Mouse (Mus musculus): ENCODE measurements around the gene Cux2.

Cux2 gene

GRCm38 (mm10) chr5:121966940-121967339 lies 83.0 kb downstream of the Cux2 start:
- DNase-seq (ENCODE audit: low read depth, low spot score): no peak

- no peak for DNase-seq (ENCODE audit: low read depth, low spot score)
Observed at GRCm38 (mm10) chr5:121962974-121963373, 86.9 kb downstream of the Cux2 start.

- no peak for DNase-seq (ENCODE audit: low read depth, low spot score)
Observed at GRCm38 (mm10) chr5:121962359-121962758, 87.5 kb downstream of the Cux2 start.

- DNase-seq (ENCODE audit: low read depth, low spot score): no peak
Observed at GRCm38 (mm10) chr5:121961256-121961655, 88.6 kb downstream of the Cux2 start.

- no peak for DNase-seq (ENCODE audit: low read depth, low spot score)
Observed at GRCm38 (mm10) chr5:121959688-121960087, 90.2 kb downstream of the Cux2 start.

GRCm38 (mm10) chr5:121958551-121958950 lies 91.4 kb downstream of the Cux2 start:
- DNase-seq (ENCODE audit: low read depth, low spot score): no peak

- no peak for DNase-seq (ENCODE audit: low read depth, low spot score)
Observed at GRCm38 (mm10) chr5:121955806-121956205, 94.1 kb downstream of the Cux2 start.

GRCm38 (mm10) chr5:121950175-121950574 lies 99.7 kb downstream of the Cux2 start:
- DNase-seq (ENCODE audit: low read depth, low spot score): no peak

GRCm38 (mm10) chr5:121949050-121949443 lies 100.9 kb downstream of the Cux2 start:
- DNase-seq (ENCODE audit: low read depth, low spot score): no peak

GRCm38 (mm10) chr5:121948302-121949049 lies 101.4 kb downstream of the Cux2 start:
- DNase-seq (ENCODE audit: low read depth, low spot score): no peak

- no peak for DNase-seq (ENCODE audit: low read depth, low spot score)
Observed at GRCm38 (mm10) chr5:121946657-121947245, 103.2 kb downstream of the Cux2 start.

- DNase-seq (ENCODE audit: low read depth, low spot score): peak; percentile 58
Observed at GRCm38 (mm10) chr5:121945819-121946218, 104.1 kb downstream of the Cux2 start.

- DNase-seq (ENCODE audit: low read depth, low spot score): no peak
Observed at GRCm38 (mm10) chr5:121944021-121944790, 105.7 kb downstream of the Cux2 start.

- DNase-seq (ENCODE audit: low read depth, low spot score): peak; percentile 35
Observed at GRCm38 (mm10) chr5:121943472-121943871, 106.4 kb downstream of the Cux2 start.

GRCm38 (mm10) chr5:121938065-121938849 lies 111.6 kb downstream of the Cux2 start:
- no peak for DNase-seq (ENCODE audit: low read depth, low spot score)

- DNase-seq (ENCODE audit: low read depth, low spot score): no peak
Observed at GRCm38 (mm10) chr5:121930261-121930660, 119.6 kb downstream of the Cux2 start.

- DNase-seq (ENCODE audit: low read depth, low spot score): no peak
Observed at GRCm38 (mm10) chr5:121928362-121929000, 121.4 kb downstream of the Cux2 start.

- peak; percentile 27 for DNase-seq (ENCODE audit: low read depth, low spot score)
Observed at GRCm38 (mm10) chr5:121926543-121926814, 123.4 kb downstream of the Cux2 start.

GRCm38 (mm10) chr5:121925751-121926542 lies 124.0 kb downstream of the Cux2 start:
- DNase-seq (ENCODE audit: low read depth, low spot score): no peak

GRCm38 (mm10) chr5:121925291-121925690 lies 124.6 kb downstream of the Cux2 start:
- no peak for DNase-seq (ENCODE audit: low read depth, low spot score)

GRCm38 (mm10) chr5:121924423-121924822 lies 125.5 kb downstream of the Cux2 start:
- no peak for DNase-seq (ENCODE audit: low read depth, low spot score)

All from 3T3-L1 (cell line).